Mouse (Mus musculus) gastrocnemius, adult 18-20 months (tissue): Measurements from ENCODE around the gene Arl14. TPM values are rescaled to one million over a fixed set of nuclear protein-coding genes. Genes with fewer than 3 reads are reported as not detected.
A peak's percentile ranks its signal among the peaks of the same experiment; 100 is the strongest.
"Not testable (repeated sequence)": the region's sequence is repeated elsewhere in the genome, so short reads cannot be mapped to it uniquely, and the experiment has no call there.

Experiments used
- DNase-seq: peaks from one replicate; pipeline ENCODE4 v3.0.0; 2021; ENCODE audit warnings: low spot score
- total RNA-seq, 2 experiments: library from RNA; stranded (reverse); gene quantifications; 2 replicates each; pipeline ENCODE4 v1.2.3; 2021

Arl14 gene
- total RNA-seq, 2 experiments from 2014 or later = not detected

GRCm38 (mm10) chr3:69264299-69264698 lies 42.1 kb downstream of the Arl14 start:
- not testable (repeated sequence) for DNase-seq

GRCm38 (mm10) chr3:69271812-69272211 lies 49.6 kb downstream of the Arl14 start:
- peak; percentile 70 for DNase-seq

Other genes with a start within 250 kb of the Arl14 start
- 1 to 10 TPM; 3.3 to 5.0 TPM for gene Ift80, start 217.8 kb upstream of the Arl14 start, total RNA-seq
- 1 to 10 TPM; 3.9 to 4.1 TPM for gene Smc4, start 217.7 kb upstream of the Arl14 start, total RNA-seq
- gene Trim59, start 177.7 kb upstream of the Arl14 start, total RNA-seq = under 1 TPM; 0.39 to 0.50 TPM
- 100 to 1,000 TPM; 122 to 133 TPM for gene Kpna4, start 95.3 kb upstream of the Arl14 start, total RNA-seq
- gene Ppm1l, start 94.4 kb downstream of the Arl14 start, total RNA-seq = 100 to 1,000 TPM in 1 of 2 experiments, 10 to 100 TPM in 1; 96.4 to 102 TPM